Mouse (Mus musculus) layer of hippocampus, postnatal 25 days (tissue): ENCODE measurements at regions not wholly inside any gene's neighbourhood (a gene's known extent, or its start where the extent isn't known, plus 50 kb on each side); places are given as distances from the start of the nearest gene placed in this dataset.

Experiments used
- DNase-seq, 2 experiments: peaks; one replicate each; pipeline ENCODE4 v3.0.0; 2022; ENCODE audit warnings: mixed read lengths in 2 of 2, low spot score in 1 of 2; ENCODE audit errors: extremely low spot score in 1 of 2

- no peak for DNase-seq
These were observed 139.5 kb upstream of the Sstr4 start for GRCm38 (mm10) chr2:148255662-148256061.

GRCm38 (mm10) chr2:148264111-148264730 is 130.9 kb upstream of the Sstr4 start:
- DNase-seq, result no peak

GRCm38 (mm10) chr2:148279200-148279599 is 115.9 kb upstream of the Sstr4 start:
- DNase-seq, result no peak

DNA sequence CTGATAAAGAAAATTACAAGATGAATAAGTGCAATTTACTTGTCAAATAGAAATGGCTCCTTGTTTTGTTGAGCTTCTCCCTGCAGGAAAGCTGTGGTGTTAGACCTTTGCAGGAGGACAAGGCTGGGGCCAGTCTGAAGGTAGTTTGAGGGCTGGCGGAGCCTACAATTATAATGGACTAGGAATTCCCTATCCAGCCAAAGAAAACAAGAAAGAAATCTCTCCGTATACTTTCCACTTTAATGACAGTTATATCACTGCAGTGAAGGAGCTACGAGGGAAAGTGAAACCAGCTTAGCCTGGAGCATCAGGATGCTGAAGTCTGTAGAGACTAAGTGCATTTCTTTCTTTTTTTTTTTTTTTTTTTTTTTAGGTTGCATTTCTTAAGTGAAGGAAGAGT is 104.8 kb upstream of the Sstr4 start:
- no peak for DNase-seq

- DNase-seq, result no peak
These were observed 102.7 kb upstream of the Sstr4 start for GRCm38 (mm10) chr2:148292442-148292841.

- DNase-seq, result no peak
These were observed 102.2 kb upstream of the Sstr4 start for GRCm38 (mm10) chr2:148292895-148293294.

DNA sequence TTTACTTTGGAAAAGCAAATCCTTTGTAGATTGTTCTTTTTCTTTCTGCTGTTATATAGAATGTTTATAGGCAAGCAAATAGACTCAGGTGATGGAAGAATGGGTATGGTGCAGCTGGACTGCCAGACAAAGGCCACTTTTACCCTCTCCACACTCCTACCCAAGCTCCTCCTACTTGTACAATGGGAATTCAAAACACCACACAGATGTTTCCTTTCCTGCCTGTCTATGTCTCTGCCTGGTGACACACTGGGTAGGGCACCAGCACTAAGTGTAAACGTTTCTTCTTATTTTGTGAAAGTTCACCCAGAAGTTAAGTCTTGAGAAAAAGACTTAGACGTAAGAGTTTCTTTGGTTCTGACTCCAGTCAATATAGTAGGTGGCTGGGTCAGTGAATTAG is 94.3 kb upstream of the Sstr4 start:
- DNase-seq, result no peak

- DNase-seq, result no peak
These were observed 82.9 kb upstream of the Sstr4 start for GRCm38 (mm10) chr2:148312255-148312654.

DNA sequence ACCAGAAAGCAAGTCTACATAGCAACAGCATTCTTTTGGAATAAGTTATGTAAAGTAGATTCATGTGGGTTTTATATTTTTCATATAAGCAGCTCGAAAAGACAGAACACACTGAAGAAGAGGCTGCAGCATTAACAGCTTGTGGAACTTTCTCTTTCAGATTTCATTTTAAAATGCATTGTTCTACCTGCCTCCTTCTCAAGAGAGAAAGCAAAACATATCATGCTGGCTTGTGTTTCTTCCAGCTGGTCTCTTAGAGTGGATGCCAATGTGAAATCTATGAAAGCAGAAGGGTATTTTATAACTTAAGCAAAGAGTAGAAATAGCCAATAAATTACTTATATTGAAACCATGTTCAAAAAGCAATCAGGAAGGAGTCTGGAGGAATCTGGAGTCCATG is 74.2 kb upstream of the Sstr4 start:
- no peak for DNase-seq

GRCm38 (mm10) chr2:148325362-148325761 is 69.8 kb upstream of the Sstr4 start:
- DNase-seq, result no peak

DNA sequence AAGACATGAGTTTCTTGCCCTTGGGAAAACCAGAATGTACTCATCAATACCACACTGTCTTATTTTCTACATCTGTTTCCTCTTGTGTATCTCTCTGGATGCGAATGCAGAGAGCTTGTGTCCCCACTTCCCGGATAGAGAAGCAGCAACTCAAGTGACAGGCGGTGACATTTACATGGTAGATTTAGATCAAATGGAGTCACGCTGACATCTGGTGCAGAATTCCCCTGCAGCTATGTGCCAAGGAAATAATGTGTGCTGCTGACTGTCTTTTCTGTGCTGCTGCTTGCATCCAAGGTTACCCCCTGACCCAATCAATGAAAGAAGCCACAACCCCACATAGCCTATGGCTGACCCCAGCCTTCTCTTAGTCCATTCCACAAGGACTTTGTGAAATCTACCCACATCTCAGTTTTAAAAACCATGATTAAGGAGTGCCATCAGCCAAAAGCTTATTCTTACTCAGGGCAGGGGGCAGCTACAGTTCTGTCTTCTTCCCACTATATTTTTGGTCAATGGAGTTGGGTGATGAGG is 69.2 kb upstream of the Sstr4 start:
- no peak for DNase-seq

GRCm38 (mm10) chr2:148326414-148326813 is 68.7 kb upstream of the Sstr4 start:
- no peak for DNase-seq

DNA sequence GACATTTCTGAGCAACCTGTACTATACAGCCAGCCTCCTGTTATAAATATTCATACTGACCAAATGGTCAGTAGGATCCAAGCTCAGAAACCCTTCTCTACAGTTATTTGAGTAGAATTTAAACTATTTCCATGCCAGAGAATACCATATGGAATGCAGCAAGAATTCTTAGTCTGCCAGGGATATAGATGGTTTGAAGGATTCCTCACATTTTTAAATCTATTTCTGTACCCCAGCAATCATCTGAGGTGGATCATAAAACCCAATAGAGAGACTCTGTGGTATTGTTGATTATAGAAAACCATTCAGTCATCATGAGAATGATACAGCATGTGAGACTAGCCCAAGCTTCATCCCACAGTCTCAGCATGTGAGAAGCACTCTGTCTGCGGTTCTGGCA is 67.6 kb upstream of the Sstr4 start:
- no peak for DNase-seq

DNA sequence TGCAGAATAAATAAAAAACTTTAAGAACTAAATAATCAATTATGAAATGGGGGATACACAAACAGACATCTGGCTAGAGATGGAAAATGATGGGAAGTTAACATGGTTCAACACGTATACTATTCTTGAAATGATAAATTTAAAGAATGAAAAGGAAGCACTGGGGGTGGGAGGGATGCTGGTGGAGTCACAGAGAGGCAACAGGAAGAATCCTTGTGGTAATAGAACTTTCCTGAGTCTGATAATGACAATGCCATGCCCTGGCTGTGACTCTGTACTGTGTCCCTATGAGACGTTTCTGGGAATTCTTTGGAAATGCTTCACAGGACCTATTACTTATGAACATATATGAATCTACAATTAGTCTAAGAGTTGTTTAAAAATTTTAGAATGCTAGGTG is 64.8 kb upstream of the Sstr4 start:
- no peak for DNase-seq

DNA sequence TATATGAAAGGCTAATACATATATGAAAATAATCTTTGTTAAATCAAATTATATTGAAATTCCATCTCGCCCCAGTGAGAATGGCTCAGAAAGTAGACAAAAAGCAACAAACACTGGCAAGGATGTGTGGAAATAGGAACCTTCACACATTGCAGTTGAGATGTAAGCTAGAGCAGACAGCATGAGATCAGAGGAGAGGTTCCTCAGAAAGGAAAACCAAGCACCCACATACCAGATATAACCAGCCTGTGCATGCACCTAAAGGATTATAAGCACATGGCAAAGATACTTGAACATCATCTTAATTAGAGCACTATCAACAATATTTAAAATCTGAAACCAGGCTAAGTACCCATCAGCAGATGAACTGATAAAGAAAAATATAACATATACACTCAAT is 60.6 kb upstream of the Sstr4 start:
- DNase-seq, result no peak

GRCm38 (mm10) chr2:148336626-148337025 is 58.5 kb upstream of the Sstr4 start:
- DNase-seq, result no peak

GRCm38 (mm10) chr2:148338308-148338768 is 56.8 kb upstream of the Sstr4 start:
- no peak for DNase-seq

DNA sequence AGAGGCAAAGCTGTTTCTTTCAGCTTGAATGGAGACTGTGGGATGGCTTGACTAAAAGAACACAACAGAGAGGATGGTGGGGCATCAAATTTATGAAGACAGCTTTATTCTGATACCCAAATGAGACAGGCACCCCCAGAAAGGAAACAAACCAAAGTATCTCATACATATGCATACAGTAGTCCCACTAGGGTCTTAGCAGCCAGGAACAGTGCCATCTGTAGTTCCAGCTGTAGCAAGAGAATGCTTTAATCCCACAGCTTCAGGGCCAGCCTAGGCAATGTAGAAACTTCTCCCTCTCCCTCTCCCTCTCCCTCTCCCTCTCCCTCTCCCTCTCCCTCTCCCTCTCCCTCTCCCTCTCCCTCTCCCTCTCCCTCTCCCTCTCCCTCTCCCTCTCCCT is 56.2 kb upstream of the Sstr4 start:
- no peak for DNase-seq

- DNase-seq, result no peak
These were observed 51.0 kb upstream of the Sstr4 start for GRCm38 (mm10) chr2:148344193-148344592.
